Mouse (Mus musculus) embryo, embryonic 9.5 days (tissue): ENCODE data around the gene Senp3.
"Not testable (repeated sequence)": the region's sequence is repeated elsewhere in the genome, so short reads cannot be mapped to it uniquely, and the experiment has no call there.

Source experiments
- DNase-seq: peaks from one replicate; pipeline ENCODE4 v3.0.0-alpha.2; 2017; ENCODE audit errors: extremely low spot score

Senp3 gene

GRCm38 (mm10) chr11:69655264-69656064, 26.4 kb downstream of the Senp3 start, which contains the start of gene Sox15:
Gene Sox15 (plus strand): TSS chr11:69655314.
- DNase-seq: peak; percentile 81

GRCm38 (mm10) chr11:69654760-69655159, 27.1 kb downstream of the Senp3 start:
- no peak for DNase-seq

GRCm38 (mm10) chr11:69653399-69653798, 28.5 kb downstream of the Senp3 start:
- no peak for DNase-seq

DNA sequence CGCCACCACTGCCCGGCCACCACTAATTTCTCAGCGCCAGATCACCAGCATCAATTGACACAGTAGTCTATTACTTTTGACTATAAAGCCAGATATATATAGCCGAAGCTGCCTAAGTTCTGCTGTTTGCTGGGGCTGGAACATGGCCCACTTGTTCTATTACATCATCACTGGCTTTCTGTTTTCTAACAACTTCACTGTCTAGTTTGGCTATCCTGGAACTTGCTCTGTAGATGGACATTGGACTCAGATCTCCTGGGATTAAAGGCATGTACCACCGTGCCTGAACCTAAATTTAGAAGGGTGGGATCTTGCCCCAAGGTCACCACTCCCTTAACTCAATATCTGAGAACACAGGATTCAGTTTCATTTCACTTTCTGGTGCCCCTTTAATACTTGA, 36.0 kb downstream of the Senp3 start:
- no peak for DNase-seq

DNA sequence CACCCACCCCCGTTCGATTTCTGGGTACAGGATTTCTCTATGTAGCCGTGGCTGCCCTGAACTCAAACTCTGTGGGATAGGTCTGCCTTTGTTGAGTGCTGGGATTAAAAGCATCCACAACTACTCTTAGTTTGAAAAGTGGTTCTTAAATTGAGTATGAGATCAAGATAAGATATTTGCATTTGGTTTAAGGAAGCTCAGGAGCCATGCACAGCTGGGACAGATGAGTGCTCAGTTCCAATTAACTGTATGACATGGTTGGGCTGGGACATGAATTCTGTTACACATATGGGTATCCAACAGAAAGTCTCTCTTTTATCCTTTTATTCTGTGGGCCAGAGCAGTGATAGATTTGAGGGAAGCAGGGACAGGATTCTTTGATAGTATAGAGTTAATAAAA, 46.4 kb downstream of the Senp3 start:
- no peak for DNase-seq

GRCm38 (mm10) chr11:69633128-69633866, 48.6 kb downstream of the Senp3 start:
- DNase-seq: no peak

- DNase-seq: peak; percentile 100
Measured at GRCm38 (mm10) chr11:69632284-69633089, 49.4 kb downstream of the Senp3 start, which contains the start of gene Fxr2. Gene Fxr2 (plus strand): TSS chr11:69632990.

- no peak for DNase-seq
Measured at GRCm38 (mm10) chr11:69629802-69630201, 52.1 kb downstream of the Senp3 start.

GRCm38 (mm10) chr11:69628286-69628685, 53.6 kb downstream of the Senp3 start:
- peak; percentile 82 for DNase-seq

DNA sequence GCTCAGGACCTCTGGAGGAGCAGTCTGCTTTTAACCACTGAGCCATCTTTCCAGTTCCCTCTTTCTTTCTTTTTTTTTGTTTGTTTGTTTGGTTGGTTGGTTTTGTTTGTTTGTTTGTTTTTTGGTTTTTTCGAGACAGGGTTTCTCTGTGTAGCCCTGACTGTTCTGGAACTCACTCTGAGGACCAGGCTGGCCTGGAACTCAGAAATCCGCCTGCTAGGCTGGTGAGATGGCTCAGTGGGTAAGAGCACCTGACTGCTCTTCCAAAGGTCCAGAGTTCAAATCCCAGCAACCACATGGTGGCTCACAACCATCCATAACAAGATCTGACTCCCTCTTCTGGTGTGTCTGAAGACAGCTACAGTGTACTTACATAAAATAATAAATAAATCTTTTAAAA, 57.5 kb downstream of the Senp3 start:
- not testable (repeated sequence) for DNase-seq
